Mouse (Mus musculus) CH12F3 (cell line): Measurements from ENCODE around the gene Cxcl2.

Experiments
- in situ Hi-C: fragments of 300-500 bp; cut with MboI; formaldehyde crosslinking; loops from 2 replicates; pipeline ENCODE4 v1.14.3; 2020; ENCODE audit warnings: low sequenced_read_pairs

Gene Cxcl2

DNA sequence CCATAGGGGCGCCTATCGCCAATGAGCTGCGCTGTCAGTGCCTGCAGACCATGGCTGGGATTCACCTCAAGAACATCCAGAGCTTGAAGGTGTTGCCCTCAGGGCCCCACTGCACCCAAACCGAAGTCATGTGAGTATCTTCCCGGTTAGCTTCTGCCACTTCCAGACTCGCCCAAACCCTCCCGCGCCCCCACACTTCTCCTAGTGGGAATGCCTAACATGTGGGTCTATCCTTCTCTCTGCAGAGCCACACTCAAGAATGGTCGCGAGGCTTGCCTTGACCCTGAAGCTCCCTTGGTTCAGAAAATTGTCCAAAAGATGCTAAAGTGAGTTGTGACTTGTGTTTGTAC lies 12.2 kb upstream of the Cxcl2 start:
- in situ Hi-C loops, result loop anchor here (10.0 kb wide), 1 partner anchor 237 kb away; no protein-coding TSS in a partner anchor

DNA sequence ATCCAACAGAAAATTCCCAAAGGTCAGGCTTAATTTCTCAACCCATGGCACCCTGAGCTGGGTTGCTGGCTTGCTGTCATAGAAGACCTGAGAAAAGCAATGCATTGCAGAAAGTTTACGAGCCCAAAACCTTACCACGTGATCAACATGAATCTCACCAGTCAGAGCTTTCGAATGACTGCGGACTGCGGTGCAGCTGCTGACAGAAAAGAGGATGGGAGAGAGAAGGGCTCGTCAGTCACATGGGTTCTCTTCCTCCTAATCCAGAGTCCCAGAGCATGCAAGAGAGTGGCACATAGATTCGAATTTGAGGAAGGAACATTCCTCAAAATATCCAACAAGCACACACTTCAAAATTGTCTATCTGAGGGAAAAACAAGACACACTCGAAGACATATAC lies 9.4 kb upstream of the Cxcl2 start:
- in situ Hi-C loops, result loop anchor here (10.0 kb wide), 1 partner anchor 239 kb away; no protein-coding TSS in a partner anchor

DNA sequence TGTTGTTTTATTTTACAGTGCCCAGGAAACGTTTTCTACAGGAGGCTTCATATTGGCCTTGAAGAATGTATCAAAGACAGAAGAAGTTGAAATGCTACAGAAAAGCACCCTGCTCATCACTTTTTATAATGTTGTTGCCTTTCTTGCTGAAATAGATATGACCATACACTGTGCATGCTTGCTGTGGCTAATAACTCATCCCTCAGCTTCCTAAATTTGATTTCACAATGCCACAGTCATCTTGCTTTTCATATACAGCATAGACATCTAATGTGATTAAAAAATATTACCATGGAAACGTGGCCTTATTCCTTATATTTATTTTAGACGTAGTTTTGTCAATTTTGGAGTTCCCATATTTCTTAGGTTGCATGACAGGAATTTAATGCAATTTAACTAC lies 6.2 kb upstream of the Cxcl2 start:
- in situ Hi-C loops, result loop anchor here (10.0 kb wide), 1 partner anchor 243 kb away; no protein-coding TSS in a partner anchor

DNA sequence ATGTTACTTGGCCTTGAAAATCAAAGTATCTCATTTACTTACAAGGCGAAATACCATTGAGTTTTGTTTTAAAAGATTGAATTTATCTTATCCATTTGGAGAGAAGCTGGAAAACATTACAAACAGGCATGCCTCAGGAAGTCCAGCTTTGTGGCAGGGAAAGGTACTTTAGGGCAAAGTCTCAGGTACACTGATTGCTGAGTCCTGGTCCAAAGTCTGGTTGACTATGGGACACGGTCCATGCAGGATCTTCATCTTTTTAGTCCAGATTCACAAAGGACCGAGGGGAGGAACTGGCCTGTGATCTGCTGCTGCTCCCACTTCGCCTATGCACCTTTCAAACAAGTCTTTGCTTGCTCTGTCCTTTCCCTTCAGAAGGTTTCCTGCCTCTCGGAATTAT lies 4.4 kb upstream of the Cxcl2 start:
- in situ Hi-C loops, result loop anchor here (10.0 kb wide), 1 partner anchor 245 kb away; no protein-coding TSS in a partner anchor

DNA sequence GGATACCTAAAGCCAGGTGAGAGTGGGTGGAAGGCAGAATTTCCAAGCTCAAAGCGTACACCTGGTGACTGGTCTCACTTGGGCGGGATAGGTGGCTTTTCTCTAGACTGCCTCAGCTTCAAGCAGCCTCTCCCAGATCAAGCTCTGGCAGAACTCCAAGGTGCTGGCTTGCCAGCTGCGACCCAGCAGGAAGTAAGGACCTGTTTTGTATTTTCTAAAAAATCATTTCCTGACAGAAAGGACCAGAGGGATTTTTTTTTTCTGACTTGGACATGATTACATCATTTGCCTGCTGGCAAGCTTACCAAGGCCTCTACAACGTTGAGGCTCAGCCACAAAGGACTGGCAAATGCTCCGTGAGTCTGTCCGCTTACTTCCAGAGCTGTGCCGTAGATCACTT lies 3.5 kb upstream of the Cxcl2 start:
- in situ Hi-C loops, result no loop called here

DNA sequence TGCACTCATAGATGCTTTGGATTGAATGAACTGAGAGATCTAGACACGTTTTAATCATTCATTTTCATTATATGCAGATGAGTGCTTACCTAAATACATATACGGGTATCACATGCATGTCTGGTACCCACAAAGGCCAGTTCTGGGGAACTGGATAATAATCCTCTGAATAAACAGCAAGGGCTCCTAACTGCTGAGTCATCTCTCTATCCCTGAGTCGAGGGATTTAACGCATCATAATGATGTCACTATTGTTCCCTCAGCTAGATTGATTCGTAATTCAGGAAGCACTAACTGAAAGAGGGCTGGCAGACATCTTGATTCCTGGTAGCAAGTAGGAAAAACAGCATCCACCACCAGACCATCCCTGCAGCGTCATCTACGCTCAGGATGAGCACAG lies 3.0 kb upstream of the Cxcl2 start:
- in situ Hi-C loops, result no loop called here

DNA sequence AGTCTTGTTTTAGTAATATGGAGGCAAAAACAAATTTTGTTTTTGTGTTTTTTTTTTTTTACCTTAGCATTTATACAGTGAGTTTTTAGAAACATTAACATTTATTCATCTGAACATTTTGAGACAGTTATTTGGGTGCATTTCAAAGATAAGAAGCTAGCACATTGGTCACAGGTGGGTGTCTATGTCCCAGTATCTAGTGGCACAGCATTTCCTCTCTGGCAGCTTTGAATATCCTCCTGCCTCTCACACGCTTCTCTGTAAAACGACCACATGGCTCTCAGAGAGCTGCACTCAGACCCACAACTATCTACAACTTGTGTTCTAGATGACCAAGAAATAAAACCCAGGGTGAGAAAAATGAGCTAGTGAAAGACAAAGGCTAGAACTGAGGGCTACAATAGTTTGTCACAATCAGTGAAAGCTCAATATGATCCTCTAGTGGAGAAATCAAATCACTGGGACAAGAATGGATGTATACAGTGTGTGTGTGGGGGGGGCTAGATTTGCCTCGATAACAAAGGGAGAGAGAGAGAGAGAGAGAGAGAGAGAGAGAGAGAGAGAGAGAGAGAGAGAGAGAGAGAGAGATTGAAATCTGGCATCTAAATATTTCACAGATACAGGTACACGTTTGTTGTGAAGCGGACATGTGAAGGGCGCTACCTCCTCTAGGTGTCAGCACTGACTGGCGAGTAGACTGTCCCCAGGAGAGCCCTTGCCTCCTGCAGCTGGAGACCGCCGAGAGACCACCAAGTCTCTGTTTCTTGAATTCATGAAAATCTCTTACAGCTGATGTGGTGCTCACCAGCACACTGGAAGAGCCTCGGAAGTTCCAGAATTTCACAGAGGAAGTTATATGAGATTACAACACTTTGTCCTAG lies 1.1 kb upstream of the Cxcl2 start:
- in situ Hi-C loops, result no loop called here

DNA sequence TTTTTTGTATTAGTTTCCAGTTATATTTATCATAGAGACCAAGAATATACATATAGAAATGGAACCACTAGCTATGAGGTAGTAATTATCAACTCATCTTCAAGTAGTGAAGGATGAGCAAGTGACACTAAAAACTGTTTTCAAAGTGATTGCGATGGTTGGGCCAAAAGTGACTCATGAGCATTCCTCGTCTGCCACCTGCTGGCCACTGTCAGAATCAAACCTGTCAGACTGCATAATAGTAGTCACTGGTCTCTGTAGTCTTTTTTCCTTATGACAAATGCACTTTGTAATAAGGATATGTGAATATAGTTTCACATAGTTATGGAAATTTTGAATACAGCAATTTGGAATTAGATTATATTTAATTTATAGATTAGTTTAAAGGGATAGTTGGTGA lies 5.3 kb downstream of the Cxcl2 start:
- in situ Hi-C loops, result no loop called here

DNA sequence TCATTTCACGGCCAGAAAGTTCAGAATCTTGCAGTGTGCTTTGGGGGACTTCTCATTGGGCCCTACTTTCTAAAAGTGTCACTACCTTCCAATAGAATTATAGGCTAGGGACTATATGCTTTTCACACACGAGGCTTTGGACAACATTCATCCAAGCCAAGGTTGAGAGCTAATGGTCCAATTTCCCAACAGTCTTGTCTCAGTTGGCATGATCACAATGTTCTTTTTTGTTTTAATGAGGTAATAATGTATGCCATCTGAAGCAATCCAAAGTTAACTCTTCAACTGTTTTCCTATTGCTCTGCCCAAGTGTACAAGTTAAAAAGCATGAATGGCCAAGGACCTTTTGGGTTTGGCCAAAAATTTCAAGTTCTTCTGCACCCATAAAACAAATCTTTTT lies 15.8 kb downstream of the Cxcl2 start:
- in situ Hi-C loops, result no loop called here

DNA sequence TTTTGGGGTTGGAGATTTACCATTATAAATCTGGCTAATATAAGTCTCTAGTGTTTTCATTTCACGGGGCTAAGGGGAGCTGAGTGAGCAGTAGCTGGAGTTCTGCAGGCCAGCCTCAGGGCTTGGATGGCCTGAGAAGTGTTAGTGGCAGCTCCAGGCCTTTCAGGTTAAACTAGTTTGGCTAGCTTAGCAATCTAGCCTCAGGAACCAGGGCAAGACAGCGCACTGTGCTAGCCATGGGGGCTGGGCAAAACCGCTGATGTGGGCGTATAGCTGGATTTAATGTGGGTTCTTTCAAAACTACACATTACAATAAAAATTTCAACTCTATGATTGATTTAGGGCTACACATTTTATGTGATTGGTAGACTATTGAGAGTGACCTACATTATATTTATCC lies 19.3 kb downstream of the Cxcl2 start:
- in situ Hi-C loops, result no loop called here

DNA sequence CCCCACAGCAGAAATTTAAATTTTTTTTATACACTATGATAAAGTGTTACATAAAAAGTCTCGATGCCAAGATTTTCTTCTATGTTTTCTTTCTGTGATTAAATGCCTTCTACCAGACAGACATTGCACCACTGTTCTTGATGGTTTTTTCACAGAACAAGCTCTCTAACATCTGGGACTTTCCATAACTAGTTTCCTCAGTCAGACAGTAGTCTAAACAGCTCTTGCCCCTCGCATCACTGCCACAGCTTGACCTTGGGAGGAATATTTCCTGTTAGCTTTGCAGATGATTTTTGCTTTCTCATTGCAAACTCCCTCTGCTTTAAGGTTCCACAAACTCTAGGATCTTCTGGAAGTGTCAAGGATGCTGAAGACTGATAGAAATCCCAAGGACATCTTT lies 26.9 kb downstream of the Cxcl2 start:
- in situ Hi-C loops, result no loop called here

DNA sequence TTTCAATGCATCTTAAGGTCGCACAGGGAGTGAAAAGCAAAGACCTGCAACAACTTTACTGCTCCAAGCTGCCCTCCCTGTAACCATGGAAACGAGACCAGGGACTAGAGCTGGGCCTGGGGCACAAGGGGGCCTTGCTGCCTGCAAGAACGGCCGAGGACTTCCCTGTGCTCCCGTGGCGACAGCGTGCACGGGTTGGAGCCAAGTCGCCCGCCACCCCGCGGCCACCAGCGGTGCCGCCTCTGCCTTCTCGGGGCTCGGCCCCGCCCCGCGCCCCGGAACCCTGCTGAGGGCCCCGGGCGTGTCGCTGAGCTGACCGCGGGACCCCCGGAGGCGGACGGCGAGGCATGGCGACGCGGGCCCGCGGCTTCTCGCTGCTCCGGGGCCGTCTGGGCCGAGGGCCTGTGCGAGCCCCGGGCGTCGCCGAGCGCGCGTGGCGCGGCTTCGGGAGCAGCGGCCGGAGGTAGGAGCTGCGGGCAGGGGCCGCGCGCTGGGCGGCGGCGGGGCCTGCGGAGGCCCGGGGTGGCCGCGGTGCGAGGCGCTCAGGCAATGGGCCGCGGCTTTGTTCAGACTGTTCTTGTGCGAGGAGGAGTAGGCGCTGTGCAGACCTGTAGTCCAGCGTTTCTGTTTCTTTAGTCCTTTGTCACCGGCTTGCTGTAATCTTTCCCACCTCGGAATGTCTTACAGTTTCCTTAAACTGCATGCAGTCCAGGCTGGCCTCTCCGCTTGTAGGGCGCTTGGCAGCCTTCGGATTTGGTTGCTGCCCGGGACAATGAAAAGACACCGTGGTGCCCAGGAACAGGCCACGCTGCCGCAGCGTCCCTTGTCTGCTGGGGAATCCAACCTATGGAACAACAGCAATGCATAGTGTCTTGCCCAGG lies 27.5 kb downstream of the Cxcl2 start, which contains the start of gene Mthfd2l:
Gene Mthfd2l (plus strand): TSS at position 147 of the 881 bp plus-strand sequence.
- in situ Hi-C loops, result no loop called here

DNA sequence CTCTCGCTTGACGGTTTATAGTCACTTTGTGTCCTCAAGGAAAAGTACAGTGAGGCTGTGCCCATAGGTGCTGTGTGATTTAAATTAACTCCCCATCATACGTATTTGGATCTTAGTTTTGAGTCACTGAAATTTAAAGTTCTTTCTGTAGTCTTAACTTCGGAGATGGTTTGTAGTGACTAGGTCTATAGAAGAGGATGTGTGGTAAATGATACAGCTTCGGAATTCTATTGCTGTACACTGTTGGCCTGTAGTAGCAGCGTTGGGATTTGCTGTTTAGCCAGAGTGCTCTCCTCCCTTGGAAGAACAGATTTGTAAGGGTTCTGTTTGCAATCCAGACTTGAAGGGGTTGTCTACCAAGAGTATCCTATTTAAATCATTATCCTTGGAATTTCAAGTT lies 28.2 kb downstream of the Cxcl2 start:
- in situ Hi-C loops, result no loop called here

DNA sequence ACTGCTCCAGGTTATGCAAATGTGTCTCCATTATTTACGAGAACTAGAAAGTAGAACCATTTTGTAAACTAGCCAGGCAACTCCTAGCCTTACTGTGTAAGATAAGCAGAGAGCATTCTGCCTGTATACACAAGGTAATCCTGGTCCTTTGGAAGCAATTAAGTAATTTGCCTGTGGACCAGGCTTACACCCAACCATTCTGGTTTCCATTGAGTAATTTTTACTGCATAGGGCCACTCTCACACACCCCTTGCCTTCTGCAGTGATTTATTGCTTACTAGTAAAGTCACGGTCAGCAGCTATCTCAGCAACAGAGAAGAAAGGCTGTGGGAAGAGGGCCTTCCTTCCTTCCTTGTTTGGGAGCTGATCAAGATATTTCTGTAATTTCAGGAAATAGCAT lies 33.0 kb downstream of the Cxcl2 start:
- in situ Hi-C loops, result no loop called here

DNA sequence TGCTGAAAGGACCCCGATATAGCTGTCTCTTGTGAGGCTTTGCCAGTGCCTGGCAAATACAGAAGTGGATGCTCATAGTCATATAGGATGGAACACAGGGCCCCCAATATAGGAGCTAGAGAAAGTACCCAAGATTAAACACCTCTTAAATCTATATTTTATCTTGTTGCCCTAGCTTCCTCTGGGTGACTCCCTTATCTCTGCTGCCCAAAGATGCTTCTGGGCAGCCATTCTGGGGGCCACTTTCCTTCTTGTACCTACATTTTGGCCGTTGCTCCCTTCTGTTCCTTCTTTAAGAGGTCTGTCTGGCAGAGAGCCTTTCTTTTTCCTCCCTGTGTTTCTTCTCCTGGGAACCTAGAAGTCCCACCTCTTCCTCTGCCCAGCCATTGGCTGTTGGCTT lies 41.8 kb downstream of the Cxcl2 start:
- in situ Hi-C loops, result no loop called here

DNA sequence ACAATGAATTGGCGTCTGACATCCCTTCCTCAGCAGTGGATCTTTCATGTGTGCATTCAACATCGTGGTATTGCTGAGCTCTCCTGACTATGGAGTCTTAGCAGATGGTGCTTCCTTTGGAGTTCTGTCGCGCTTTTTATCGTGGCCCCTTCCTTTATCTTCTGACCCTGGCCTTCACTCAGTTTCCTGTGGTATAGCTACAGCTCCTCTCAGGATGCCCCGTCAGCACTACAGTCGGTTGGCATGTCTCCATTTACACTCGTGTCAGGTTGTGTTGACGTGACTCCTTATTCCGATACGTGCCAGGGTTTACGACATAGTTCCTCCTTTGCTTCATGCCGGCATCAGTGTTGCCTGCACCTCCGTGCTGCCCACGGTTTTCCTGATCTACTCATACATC lies 45.8 kb downstream of the Cxcl2 start:
- in situ Hi-C loops, result no loop called here

DNA sequence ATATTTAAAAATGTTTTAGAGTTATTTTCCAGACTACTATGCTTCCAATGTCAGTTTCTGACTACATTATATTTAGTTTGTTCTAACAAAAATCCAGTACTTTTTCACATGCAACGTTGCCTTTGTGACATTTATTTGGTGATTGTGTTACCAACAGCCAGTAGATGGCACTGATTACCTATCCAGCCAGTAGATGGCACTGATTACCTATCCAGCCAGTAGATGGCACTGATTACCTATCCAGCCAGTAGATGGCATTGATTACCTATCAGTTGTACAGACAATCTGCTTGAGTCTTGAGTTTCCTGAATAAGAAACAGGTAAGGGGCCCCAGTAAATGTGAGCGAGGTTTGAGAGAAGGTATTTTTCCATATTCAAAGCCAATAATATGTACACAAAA lies 47.8 kb downstream of the Cxcl2 start:
- in situ Hi-C loops, result no loop called here

DNA sequence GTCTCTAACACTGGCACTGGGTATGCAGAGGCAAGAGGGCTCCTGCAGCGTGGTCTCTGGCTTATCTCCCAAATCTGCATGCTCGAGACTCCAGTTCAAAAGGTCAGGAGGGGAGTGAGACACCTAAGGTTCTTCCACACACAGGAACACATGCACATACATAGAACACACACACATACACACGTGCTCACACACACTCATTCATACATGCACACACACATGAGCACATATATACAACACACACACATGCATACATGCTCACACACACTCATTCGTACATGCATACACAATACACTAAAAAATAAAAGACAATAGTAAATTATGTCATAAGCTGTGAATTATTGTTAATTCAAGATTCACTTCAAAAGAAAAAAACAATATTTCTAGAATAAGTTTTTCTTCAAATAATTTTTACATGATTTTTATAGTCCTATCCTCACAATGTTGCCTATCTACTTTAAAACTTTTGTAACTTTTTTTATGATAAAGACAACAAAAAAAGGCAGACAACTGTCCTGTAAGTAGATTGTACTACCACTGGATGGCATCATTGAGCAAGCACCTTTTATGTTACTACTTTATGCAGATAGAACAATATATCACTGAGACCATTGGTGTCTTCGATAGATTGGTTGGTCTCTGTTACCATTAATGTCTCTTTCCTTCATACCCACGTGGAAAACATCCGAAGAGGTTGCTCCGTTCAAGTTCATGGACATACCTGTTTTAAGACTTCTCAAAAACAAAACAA lies 49.2 kb downstream of the Cxcl2 start:
- in situ Hi-C loops, result no loop called here
